Mouse (Mus musculus) limb, embryonic 14.5 days (tissue): ENCODE results near the gene Dram1. TPM values are rescaled to one million over a fixed set of nuclear protein-coding genes. Genes with fewer than 3 reads are reported as not detected.

Experiments used
- ATAC-seq: fragments of 200-750 bp; cut with Nextera tagmentation; 2 replicates; pipeline ENCODE4 v1.8.0; 2017; ENCODE audit warnings: low read depth, moderate number of reproducible peaks, moderate TSS enrichment; ENCODE audit not compliant: low FRiP score
- DNase-seq: peaks from one replicate; pipeline ENCODE4 v3.0.0-alpha.2; 2015; ENCODE audit warnings: low spot score
- H3K27ac ChIP-seq: fragments of 300-500 bp; sonication (generic); replicated peaks from 2 replicates; pipeline ENCODE4 v1.5.1; 2014; ENCODE audit warnings: low read depth, mild to moderate bottlenecking, low read length, moderate library complexity, mixed read lengths
- H3K27me3 ChIP-seq: fragments of 300-500 bp; sonication (generic); 2 replicates; pipeline ENCODE4 v1.6.1; 2014; ENCODE audit warnings: low read length, mixed read lengths; ENCODE audit not compliant: control insufficient read depth, insufficient read depth
- H3K36me3 ChIP-seq: fragments of 300-500 bp; sonication (generic); 2 replicates; pipeline ENCODE4 v1.6.1; 2014; ENCODE audit warnings: mild to moderate bottlenecking, low read length, moderate library complexity, mixed read lengths; ENCODE audit not compliant: control insufficient read depth, insufficient read depth
- H3K4me1 ChIP-seq: fragments of 300-500 bp; sonication (generic); 2 replicates; pipeline ENCODE4 v1.6.1; 2014; ENCODE audit warnings: antibody characterized with exemption, low read length, mixed read lengths; ENCODE audit not compliant: control insufficient read depth, insufficient read depth
- H3K4me2 ChIP-seq: fragments of 300-500 bp; sonication (generic); replicated peaks from 2 replicates; pipeline ENCODE4 v1.6.1; 2014; ENCODE audit warnings: low read depth, mild to moderate bottlenecking, low read length, moderate library complexity; ENCODE audit not compliant: severe bottlenecking
- H3K4me3 ChIP-seq: fragments of 300-500 bp; sonication (generic); replicated peaks from 2 replicates; pipeline ENCODE4 v1.5.1; 2014; ENCODE audit warnings: low read length
- H3K9ac ChIP-seq: fragments of 300-500 bp; sonication (generic); 2 replicates; pipeline ENCODE4 v1.6.1; 2014; ENCODE audit warnings: mild to moderate bottlenecking, low read depth, low read length, moderate library complexity; ENCODE audit not compliant: severe bottlenecking
- H3K9me3 ChIP-seq: fragments of 300-500 bp; sonication (generic); 2 replicates; pipeline ENCODE4 v1.6.1; 2016; ENCODE audit warnings: low read length; ENCODE audit not compliant: control insufficient read depth
- POLR2A ChIP-seq: fragments of 200-500 bp; IDR thresholded peaks from 2 replicates; pipeline ENCODE4 v1.8.0; 2012; ENCODE audit warnings: inconsistent platforms, mild to moderate bottlenecking, moderate library complexity, borderline replicate concordance; ENCODE audit not compliant: insufficient read depth, insufficient read length; ENCODE audit errors: extremely low read depth
- WGBS: fragments of 180-500 bp; shearing (Covaris S2); extraction: QIAGEN DNeasy Blood & Tissue Kit; methylation state at CpG from one replicate; pipeline ENCODE4 v1.1.7; 2014; 5-methylcytosine and 5-hydroxymethylcytosine counted together
- polyA plus RNA-seq, 2 experiments: library from polyadenylated mRNA; depleted of rRNA in 1 of 2; stranded (reverse) in 1 of 2; unstranded in 1 of 2; fragments of >200 nt; fragmentation: Nextera tagmentation in 1 of 2; extraction: Ambion mirVana in 1 of 2; gene quantifications; 2 replicates each; pipeline versions ENCODE4 v1.2.1 to v1.2.3; 2012 to 2014

The Dram1 gene
- polyA plus RNA-seq, 2 experiments: 1.8 to 2.2 TPM

DNA sequence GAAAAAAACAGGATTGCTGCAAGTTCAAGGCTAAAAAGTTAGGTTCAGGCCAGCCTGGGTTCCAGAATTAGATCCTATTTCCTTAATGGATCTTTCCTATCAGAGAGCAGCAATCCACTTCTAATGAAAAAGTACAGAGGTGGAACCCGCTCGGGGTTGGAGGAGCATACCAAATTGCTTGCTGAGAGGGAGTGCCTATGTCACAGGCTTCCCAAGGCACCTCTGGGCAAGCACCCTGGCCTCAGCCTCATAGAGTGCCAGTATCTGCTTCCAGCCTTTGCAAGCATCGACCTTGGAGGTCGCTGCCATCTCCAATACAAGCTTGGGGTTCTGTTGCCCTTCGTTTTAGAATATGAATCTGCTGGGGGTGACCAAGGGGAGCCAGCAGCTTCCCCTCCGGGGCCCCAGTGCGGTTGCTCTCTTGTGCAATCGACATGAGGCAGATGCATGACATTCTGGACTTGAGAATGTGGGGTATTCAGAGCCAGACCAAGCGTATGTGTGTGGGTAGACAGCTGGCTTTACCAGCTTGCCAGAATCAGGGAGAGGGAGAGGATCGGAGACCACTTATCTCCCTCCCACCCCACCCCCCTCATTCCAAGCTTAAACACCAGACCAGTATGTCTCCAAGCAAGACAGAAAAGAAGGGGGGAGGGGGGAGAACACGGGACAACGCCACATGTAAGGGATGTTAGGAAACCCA, 58.0 kb downstream of the Dram1 start:
- DNase-seq (peak; percentile 35), ATAC-seq (peak; percentile 76; the same call in 1 of the 2 replicates)
- Histone ChIP-seq H3K9me3 (no peaks in the 10 kb centered on the region), H3K9ac (no peak overlapping the region), H3K4me3 (no peak overlapping the region), H3K27ac (no peak overlapping the region), H3K4me1 (no peaks in the 10 kb centered on the region), H3K4me2 (no peak overlapping the region), H3K36me3 (no peaks in the 10 kb centered on the region), H3K27me3 (no peaks in the 10 kb centered on the region)
- 72% methylated on average over 12 of the region's 12 CpGs for WGBS
- no peak for TF ChIP-seq POLR2A

DNA sequence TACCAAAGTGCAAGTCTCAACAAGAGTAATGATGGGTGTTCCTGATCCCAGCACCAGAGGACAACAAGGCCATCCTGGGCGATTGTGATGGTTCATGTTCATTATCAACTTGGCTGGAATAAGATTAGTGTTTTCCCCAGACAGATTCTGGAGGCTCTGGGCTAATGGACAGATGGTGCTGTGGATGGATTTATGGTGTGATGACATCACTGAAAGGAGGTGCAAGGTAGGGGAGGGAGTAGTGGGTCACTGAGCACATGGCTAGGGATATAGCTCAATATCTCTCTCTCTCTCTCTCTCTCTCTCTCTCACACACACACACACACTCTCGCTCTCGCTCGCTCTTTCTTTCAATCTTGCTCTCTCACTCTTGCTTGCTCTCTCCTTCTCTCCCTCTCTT, 60.7 kb downstream of the Dram1 start:
- no peak for TF ChIP-seq POLR2A
- 85% methylated on average over 4 of the region's 4 CpGs for WGBS
- no peak for DNase-seq

DNA sequence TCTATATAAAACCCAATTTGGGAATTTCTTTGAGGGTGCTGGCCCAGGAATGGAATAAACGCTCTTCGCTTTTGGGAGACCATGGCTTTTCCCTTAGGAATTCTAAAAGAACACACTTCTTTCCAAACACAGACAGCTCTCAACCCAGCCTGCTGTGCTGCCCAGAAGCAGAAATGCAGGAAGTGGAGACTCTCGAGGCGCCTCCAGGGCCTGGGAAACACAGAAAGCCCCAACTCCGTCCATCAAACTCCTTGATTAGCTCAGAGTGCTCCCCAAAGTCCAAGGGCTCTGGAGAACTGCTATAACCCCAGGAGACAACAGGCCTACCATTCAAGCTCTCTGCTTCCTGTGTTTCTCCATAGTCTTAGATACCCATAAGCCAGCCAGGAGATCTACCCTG, 61.7 kb downstream of the Dram1 start:
- DNase-seq (no peak), ATAC-seq (no peak)
- H3K36me3 ChIP-seq: no peaks in the 10 kb centered on the region

More for the DNA sequence above, 60.7 kb downstream of the Dram1 start:
- Histone ChIP-seq H3K9ac (no peak overlapping the region), H3K4me3 (no peak overlapping the region), H3K27me3 (no peaks in the 10 kb centered on the region), H3K4me2 (no peak overlapping the region), H3K36me3 (no peaks in the 10 kb centered on the region), H3K4me1 (no peaks in the 10 kb centered on the region), H3K27ac (no peak overlapping the region), H3K9me3 (no peaks in the 10 kb centered on the region)
- ATAC-seq: no peak

DNA sequence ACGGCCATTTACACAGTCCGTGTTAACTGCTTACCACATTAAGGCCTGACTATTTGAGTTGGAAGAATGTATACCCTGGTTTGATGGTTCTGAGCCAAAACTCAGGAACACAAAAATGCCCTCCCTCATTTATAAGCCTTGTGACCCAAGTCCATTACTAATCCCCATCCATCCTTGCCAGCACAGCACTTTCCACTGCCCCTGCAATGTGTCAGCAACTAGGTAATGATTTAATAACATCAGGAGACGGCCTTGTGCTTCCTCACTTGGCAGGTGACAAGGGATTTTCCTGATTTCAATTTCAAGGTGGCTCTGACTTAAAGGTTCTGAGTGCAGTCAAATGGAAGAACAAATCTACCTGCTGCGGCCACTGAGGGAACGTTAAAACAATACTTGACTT, 64.0 kb downstream of the Dram1 start:
- 73% methylated on average over 5 of the region's 5 CpGs for WGBS
- Histone ChIP-seq H3K36me3 (no peaks in the 10 kb centered on the region), H3K4me2 (no peak overlapping the region), H3K4me3 (no peak overlapping the region), H3K4me1 (no peaks in the 10 kb centered on the region), H3K27me3 (no peaks in the 10 kb centered on the region), H3K9ac (no peak overlapping the region), H3K9me3 (no peaks in the 10 kb centered on the region), H3K27ac (no peak overlapping the region)
- no peak for TF ChIP-seq POLR2A
- peak; percentile 21 for DNase-seq
- ATAC-seq: no peak

More for the DNA sequence above, 61.7 kb downstream of the Dram1 start:
- no peak overlapping the region for H3K27ac ChIP-seq
- no peaks in the 10 kb centered on the region for H3K27me3 ChIP-seq
- no peak overlapping the region for H3K4me3 ChIP-seq
- WGBS: 79% methylated on average over 5 of the region's 5 CpGs
- no peak overlapping the region for H3K9ac ChIP-seq
- no peak overlapping the region for H3K4me2 ChIP-seq
- no peaks in the 10 kb centered on the region for H3K4me1 ChIP-seq
- H3K9me3 ChIP-seq: no peaks in the 10 kb centered on the region
- TF ChIP-seq POLR2A: no peak

DNA sequence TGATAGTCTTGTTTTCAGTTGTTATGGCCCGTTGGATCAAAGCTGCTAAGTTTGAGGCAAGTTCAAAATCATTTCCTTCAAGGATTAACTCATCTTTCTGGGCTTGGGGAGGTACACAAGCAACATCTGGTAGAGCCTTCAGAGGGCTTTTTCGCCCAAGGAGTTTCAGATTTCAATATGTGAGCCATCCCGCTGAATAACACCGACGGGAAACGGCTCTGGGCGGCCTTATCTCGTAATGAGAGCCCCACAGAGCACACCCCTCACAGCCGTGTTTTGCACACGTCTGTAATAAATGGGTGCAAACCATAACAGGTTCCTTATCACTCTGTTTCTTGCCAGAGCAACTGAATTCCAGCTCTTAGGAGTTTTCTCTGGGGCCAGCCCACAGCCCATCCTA, 69.0 kb downstream of the Dram1 start:
- no peaks in the 10 kb centered on the region for H3K36me3 ChIP-seq
- H3K27me3 ChIP-seq: no peaks in the 10 kb centered on the region
- DNase-seq: peak; percentile 41
- H3K4me1 ChIP-seq: no peaks in the 10 kb centered on the region
- no peaks in the 10 kb centered on the region; the same call in 1 of the 2 replicates for H3K9me3 ChIP-seq
- no peak for ATAC-seq
- H3K9ac ChIP-seq: no peak overlapping the region
- WGBS: 30% methylated on average over 10 of the region's 10 CpGs
- H3K4me3 ChIP-seq: no peak overlapping the region
- no peak overlapping the region for H3K4me2 ChIP-seq
- H3K27ac ChIP-seq: no peak overlapping the region
- no peak for TF ChIP-seq POLR2A
